Comparison of ENCODE assay signal across 9 mouse cellular contexts in genomic region chr9:55430133-55430532, GRCm38 (mm10).
A peak's percentile ranks its signal among the peaks of the same experiment; 100 is the strongest.
DNase-seq lines count a peak whose midpoint lies in the region; ATAC-seq and TF ChIP-seq lines count a peak whose summit lies in the region.
"Had no signal": no experiment of that assay in that cellular context is flagged by ENCODE, and none has a peak within 500 bp of the region (broad histone marks: within the 10 kb centered on the region; RNA-seq: fewer than 3 reads in every experiment).

No protein-coding gene starts in this region.

- peak; percentile 43 for ATAC-seq in intestine, embryonic 16.5 days
- ATAC-seq in liver, embryonic 13.5 days (ENCODE audit: low read depth), result no peak
- peak; percentile 44; the same call in 1 of the 2 replicates for ATAC-seq in stomach, embryonic 15.5 days (ENCODE audit: insufficient read depth, low FRiP score, low read depth)
- ATAC-seq in monocyte, adult 5-6 weeks (replicated peaks; ENCODE audit: insufficient number of reproducible peaks, low FRiP score, low TSS enrichment, poor library complexity, severe bottlenecking), result no peak

- peak overlapping the region; percentile 25 for H3K4me3 ChIP-seq in intestine, embryonic 16.5 days (ENCODE audit: low read length)
- H3K4me3 ChIP-seq in liver, embryonic 13.5 days (replicated peaks), result no peak overlapping the region
- no peak overlapping the region; the same call in 1 of the 2 replicates for H3K4me3 ChIP-seq in stomach, embryonic 15.5 days (replicated peaks)
- H3K4me3 ChIP-seq: megakaryocyte, embryonic 14.5 days had no signal

- no peak overlapping the region for H3K27ac ChIP-seq in intestine, embryonic 16.5 days (ENCODE audit: low read length)
- H3K27ac ChIP-seq in liver, embryonic 13.5 days, result no peak overlapping the region
- H3K27ac ChIP-seq in stomach, embryonic 15.5 days, result 0 out of 2 replicates have a peak overlapping the region, but pooled peaks have one; percentile 32

- no peak for TF ChIP-seq CTCF in brain, embryonic 14.5 days (IDR thresholded peaks at IDR 0.05; ENCODE audit: borderline replicate concordance, extremely low read depth, insufficient read depth, insufficient read length)

- WGBS in intestine, embryonic 16.5 days, result 24% methylated on average over 20 of the region's 20 CpGs
- 39% methylated on average over 20 of the region's 20 CpGs for WGBS in liver, embryonic 13.5 days (ENCODE audit: insufficient replicate concordance)
- 22% methylated on average over 20 of the region's 20 CpGs for WGBS in stomach, embryonic 15.5 days

- peak overlapping the region; percentile 50 for H3K9ac ChIP-seq in intestine, embryonic 16.5 days (ENCODE audit: low read depth, low read length)
- H3K9ac ChIP-seq in liver, embryonic 13.5 days, result no peak overlapping the region
- H3K9ac ChIP-seq in stomach, embryonic 15.5 days, result no peak overlapping the region

- H3K4me1 ChIP-seq in intestine, embryonic 16.5 days (ENCODE audit: control insufficient read depth, insufficient read depth, low read length), result peaks cover 15% of the 10 kb centered on the region
- 0 out of 2 replicates have a peak, but pooled peaks cover 5% of the 10 kb centered on the region for H3K4me1 ChIP-seq in liver, embryonic 13.5 days (replicated peaks)
- peaks cover 3% of the 10 kb centered on the region for H3K4me1 ChIP-seq in stomach, embryonic 15.5 days

- no peaks in the 10 kb centered on the region for H3K9me3 ChIP-seq in intestine, embryonic 16.5 days (ENCODE audit: control insufficient read depth, low read length)
- no peaks in the 10 kb centered on the region for H3K9me3 ChIP-seq in liver, embryonic 13.5 days (replicated peaks)
- no peaks in the 10 kb centered on the region for H3K9me3 ChIP-seq in stomach, embryonic 15.5 days
- H3K9me3 ChIP-seq: megakaryocyte, embryonic 14.5 days had no signal

- peak overlapping the region; percentile 53 for H3K4me2 ChIP-seq in intestine, embryonic 16.5 days (ENCODE audit: low read depth, low read length)
- 0 out of 2 replicates have a peak overlapping the region, but pooled peaks have one; percentile 17 for H3K4me2 ChIP-seq in liver, embryonic 13.5 days
- H3K4me2 ChIP-seq in stomach, embryonic 15.5 days, result peak overlapping the region; percentile 31

- H3K27me3 ChIP-seq in intestine, embryonic 16.5 days (replicated peaks; ENCODE audit: control insufficient read depth, insufficient read depth, low read length), result no peaks in the 10 kb centered on the region
- H3K27me3 ChIP-seq in liver, embryonic 13.5 days, result peaks cover 16% of the 10 kb centered on the region
- no peaks in the 10 kb centered on the region for H3K27me3 ChIP-seq in stomach, embryonic 15.5 days (replicated peaks)

- TF ChIP-seq POLR2A in brain, embryonic 14.5 days (IDR thresholded peaks at IDR 0.05; ENCODE audit: borderline replicate concordance, extremely low read depth, insufficient read depth, insufficient read length, poor library complexity, severe bottlenecking), result no peak

- H3K36me3 ChIP-seq in intestine, embryonic 16.5 days (ENCODE audit: control insufficient read depth, insufficient read depth, low read length), result no peaks in the 10 kb centered on the region
- H3K36me3 ChIP-seq in liver, embryonic 13.5 days, result no peaks in the 10 kb centered on the region
- no peaks in the 10 kb centered on the region for H3K36me3 ChIP-seq in stomach, embryonic 15.5 days

- peak; percentile 71 for DNase-seq in R1 (ENCODE audit: low read depth, low spot score)
- peak; percentile 49 for DNase-seq in brain, embryonic 14.5 days (ENCODE audit: low read depth)
- no peak for DNase-seq in liver, embryonic 13.5 days
- DNase-seq in layer of hippocampus, adult 9-10 months (ENCODE audit: low spot score), result no peak
- DNase-seq in spleen, postnatal 4 days (ENCODE audit: low spot score in 2 of 2), result no peak

Comparison
In these comparisons a context has a peak if more than half of its experiments do, and no peak if none do; other contexts are left out.
1. DNase-seq: peak in R1 (single experiment) and brain, embryonic 14.5 days (single experiment); none in liver, embryonic 13.5 days (single experiment), layer of hippocampus, adult 9-10 months (single experiment) and spleen, postnatal 4 days (0 of 2).
2. ATAC-seq: peak in intestine, embryonic 16.5 days (single experiment) and stomach, embryonic 15.5 days (single experiment); none in liver, embryonic 13.5 days (single experiment) and monocyte, adult 5-6 weeks (single experiment).
3. Peak in every context shown above with its lines, with median percentiles within 50 percentile points of each other: H3K4me2 ChIP-seq.